Mouse (Mus musculus) megakaryocyte, embryonic 14.5 days (primary cell): ENCODE data around the gene Sipa1l2.

Experiments used
- FLI1 ChIP-seq: IDR thresholded peaks from 2 replicates; pipeline ENCODE4 v1.6.1; 2012; ENCODE audit warnings: low read length, inconsistent platforms, mixed read lengths
- GATA1 ChIP-seq: IDR thresholded peaks from 3 replicates; pipeline ENCODE4 v1.6.1; 2012; ENCODE audit warnings: mixed read lengths, low read length, inconsistent platforms, borderline replicate concordance

- TF ChIP-seq GATA1: no peak
- TF ChIP-seq FLI1: no peak
These were observed 140.5 kb downstream of the Sipa1l2 start for GRCm38 (mm10) chr8:125428979-125429690.
